Mouse (Mus musculus) lung, embryonic 14.5 days (tissue): Measurements from ENCODE around the gene Rab11fip3. TPM values are rescaled to one million over a fixed set of nuclear protein-coding genes. Genes with fewer than 3 reads are reported as not detected.

ENCODE experiments used
- ATAC-seq: fragments of 200-750 bp; cut with Nextera tagmentation; 2 replicates; pipeline ENCODE4 v1.8.0; 2017; ENCODE audit warnings: mild to moderate bottlenecking, moderate TSS enrichment, moderate library complexity; ENCODE audit not compliant: insufficient read depth
- DNase-seq: peaks from one replicate; pipeline ENCODE4 v3.0.0-alpha.2; 2015
- H3K27ac ChIP-seq: fragments of 300-500 bp; sonication (generic); 2 replicates; pipeline ENCODE4 v1.5.1; 2014; ENCODE audit warnings: low read depth, mild to moderate bottlenecking, moderate library complexity
- H3K27me3 ChIP-seq: fragments of 300-500 bp; sonication (generic); 2 replicates; pipeline ENCODE4 v1.6.1; 2014; ENCODE audit warnings: low read length, control low read depth; ENCODE audit not compliant: insufficient read depth
- H3K36me3 ChIP-seq: fragments of 300-500 bp; sonication (generic); 2 replicates; pipeline ENCODE4 v1.6.1; 2014; ENCODE audit warnings: control low read depth; ENCODE audit not compliant: insufficient read depth
- H3K4me1 ChIP-seq: fragments of 300-500 bp; sonication (generic); 2 replicates; pipeline ENCODE4 v1.6.1; 2014; ENCODE audit warnings: antibody characterized with exemption, control low read depth; ENCODE audit not compliant: insufficient read depth
- H3K4me2 ChIP-seq: fragments of 300-500 bp; sonication (generic); 2 replicates; pipeline ENCODE4 v1.6.1; 2014; ENCODE audit warnings: mild to moderate bottlenecking
- H3K4me3 ChIP-seq: fragments of 300-500 bp; sonication (generic); 2 replicates; pipeline ENCODE4 v1.5.1; 2014; ENCODE audit warnings: low read depth, low read length
- H3K9ac ChIP-seq: fragments of 300-500 bp; sonication (generic); 2 replicates; pipeline ENCODE4 v1.6.1; 2014
- H3K9me3 ChIP-seq: fragments of 300-500 bp; sonication (generic); 2 replicates; pipeline ENCODE4 v1.6.1; 2016; ENCODE audit warnings: low read depth, low read length, control low read depth
- CTCF ChIP-seq: IDR thresholded peaks from 2 replicates; pipeline ENCODE4 v1.5.1; 2016; ENCODE audit warnings: antibody characterized with exemption, low read depth
- WGBS: fragments of 180-500 bp; shearing (Covaris S2); extraction: QIAGEN DNeasy Blood & Tissue Kit; methylation state at CpG from one replicate; pipeline ENCODE4 v1.1.7; 2014; 5-methylcytosine and 5-hydroxymethylcytosine counted together
- polyA plus RNA-seq: library from polyadenylated mRNA; unstranded; fragments of >200 nt; fragmentation: Nextera tagmentation; extraction: Ambion mirVana; gene quantifications from 2 replicates; pipeline ENCODE4 v1.2.1, GENCODE M21; 2014

Gene Rab11fip3
- polyA plus RNA-seq, 1 experiment from 2014 or later, result 15.3 TPM

GRCm38 (mm10) chr17:26018388-26018787 is 51.0 kb downstream of the Rab11fip3 start:
- WGBS, result 55% methylated on average over 3 of the region's 3 CpGs
- no peak overlapping the region for H3K27ac ChIP-seq
- H3K27me3 ChIP-seq, result no peaks in the 10 kb centered on the region
- no peak for TF ChIP-seq CTCF
- no peak overlapping the region for H3K9ac ChIP-seq
- peaks cover 15% of the 10 kb centered on the region; the same call in 1 of the 2 replicates for H3K36me3 ChIP-seq
- no peak overlapping the region for H3K4me3 ChIP-seq
- H3K4me2 ChIP-seq, result no peak overlapping the region
- ATAC-seq, result no peak
- no peaks in the 10 kb centered on the region for H3K9me3 ChIP-seq
- DNase-seq, result no peak
- H3K4me1 ChIP-seq, result no peaks in the 10 kb centered on the region

- no peaks in the 10 kb centered on the region for H3K27me3 ChIP-seq
- DNase-seq (no peak), ATAC-seq (no peak)
- no peak overlapping the region for H3K4me2 ChIP-seq
- no peak for TF ChIP-seq CTCF
- no peaks in the 10 kb centered on the region for H3K9me3 ChIP-seq
- 62% methylated on average over 5 of the region's 5 CpGs for WGBS
- peaks cover 17% of the 10 kb centered on the region; the same call in 1 of the 2 replicates for H3K36me3 ChIP-seq
- no peaks in the 10 kb centered on the region for H3K4me1 ChIP-seq
- no peak overlapping the region for H3K4me3 ChIP-seq
- H3K9ac ChIP-seq, result no peak overlapping the region
- H3K27ac ChIP-seq, result no peak overlapping the region
Observed at GRCm38 (mm10) chr17:26017949-26018348, 51.4 kb downstream of the Rab11fip3 start.

- peaks cover 24% of the 10 kb centered on the region; the same call in 1 of the 2 replicates for H3K36me3 ChIP-seq
Observed at GRCm38 (mm10) chr17:26017021-26017420, 52.3 kb downstream of the Rab11fip3 start.

GRCm38 (mm10) chr17:26013711-26014110 is 55.6 kb downstream of the Rab11fip3 start:
- ATAC-seq (no peak), DNase-seq (no peak)
- no peaks in the 10 kb centered on the region for H3K9me3 ChIP-seq
- H3K27ac ChIP-seq, result no peak overlapping the region
- H3K36me3 ChIP-seq, result peaks cover 29% of the 10 kb centered on the region; the same call in 1 of the 2 replicates
- H3K4me3 ChIP-seq, result no peak overlapping the region
- no peak overlapping the region for H3K4me2 ChIP-seq
- WGBS, result 88% methylated on average over 10 of the region's 10 CpGs
- no peaks in the 10 kb centered on the region for H3K27me3 ChIP-seq
- H3K9ac ChIP-seq, result no peak overlapping the region
- TF ChIP-seq CTCF, result no peak
- H3K4me1 ChIP-seq, result no peaks in the 10 kb centered on the region

More at GRCm38 (mm10) chr17:26017021-26017420, 52.3 kb downstream of the Rab11fip3 start:
- Histone ChIP-seq H3K9ac (no peak overlapping the region), H3K4me3 (no peak overlapping the region), H3K9me3 (no peaks in the 10 kb centered on the region), H3K4me1 (no peaks in the 10 kb centered on the region), H3K27me3 (no peaks in the 10 kb centered on the region), H3K27ac (no peak overlapping the region), H3K4me2 (no peak overlapping the region)
- no peak for TF ChIP-seq CTCF
- ATAC-seq, result no peak
- no peak for DNase-seq
- 77% methylated on average over 3 of the region's 3 CpGs for WGBS

- H3K4me3 ChIP-seq, result no peak overlapping the region
- no peaks in the 10 kb centered on the region for H3K9me3 ChIP-seq
- peak overlapping the region; percentile 29 for H3K4me2 ChIP-seq
- DNase-seq (peak; percentile 86), ATAC-seq (peak; percentile 73)
- H3K27ac ChIP-seq, result 0 out of 2 replicates have a peak overlapping the region, but pooled peaks have one; percentile 43
- H3K4me1 ChIP-seq, result no peaks in the 10 kb centered on the region
- no peak overlapping the region for H3K9ac ChIP-seq
- H3K36me3 ChIP-seq, result peaks cover 31% of the 10 kb centered on the region; the same call in 1 of the 2 replicates
- 8% methylated on average over 15 of the region's 15 CpGs for WGBS
- TF ChIP-seq CTCF, result peak; percentile 86
- no peaks in the 10 kb centered on the region for H3K27me3 ChIP-seq
Observed at GRCm38 (mm10) chr17:26011841-26012460, 57.4 kb downstream of the Rab11fip3 start.

GRCm38 (mm10) chr17:26009540-26009939 is 59.8 kb downstream of the Rab11fip3 start:
- 37% methylated on average over 4 of the region's 4 CpGs for WGBS
- no peak overlapping the region for H3K27ac ChIP-seq
- ATAC-seq (peak; percentile 75), DNase-seq (peak; percentile 96)
- TF ChIP-seq CTCF, result peak; percentile 98
- no peaks in the 10 kb centered on the region for H3K27me3 ChIP-seq
- H3K4me1 ChIP-seq, result no peaks in the 10 kb centered on the region
- H3K36me3 ChIP-seq, result peaks cover 30% of the 10 kb centered on the region; the same call in 1 of the 2 replicates
- no peaks in the 10 kb centered on the region for H3K9me3 ChIP-seq
- no peak overlapping the region for H3K9ac ChIP-seq
- no peak overlapping the region for H3K4me3 ChIP-seq
- no peak overlapping the region for H3K4me2 ChIP-seq

- Histone ChIP-seq H3K27me3 (no peaks in the 10 kb centered on the region), H3K4me3 (no peak overlapping the region), H3K9me3 (no peaks in the 10 kb centered on the region), H3K4me1 (no peaks in the 10 kb centered on the region), H3K4me2 (peak overlapping the region; percentile 29; the same call in 1 of the 2 replicates), H3K36me3 (peaks cover 30% of the 10 kb centered on the region; the same call in 1 of the 2 replicates), H3K27ac (peak overlapping the region; percentile 67; the same call in 1 of the 2 replicates), H3K9ac (no peak overlapping the region)
- no peak for TF ChIP-seq CTCF
- DNase-seq (peak; percentile 13), ATAC-seq (no peak)
- WGBS, result 75% methylated on average over 7 of the region's 7 CpGs
Observed at GRCm38 (mm10) chr17:26008787-26009186, 60.6 kb downstream of the Rab11fip3 start.
